Mouse (Mus musculus) urinary bladder, postnatal 25 days (tissue): ENCODE measurements around the gene BC052040.

Source experiments
- DNase-seq: peaks from one replicate; pipeline ENCODE4 v3.0.0; 2022; ENCODE audit warnings: low spot score

The BC052040 gene

DNA sequence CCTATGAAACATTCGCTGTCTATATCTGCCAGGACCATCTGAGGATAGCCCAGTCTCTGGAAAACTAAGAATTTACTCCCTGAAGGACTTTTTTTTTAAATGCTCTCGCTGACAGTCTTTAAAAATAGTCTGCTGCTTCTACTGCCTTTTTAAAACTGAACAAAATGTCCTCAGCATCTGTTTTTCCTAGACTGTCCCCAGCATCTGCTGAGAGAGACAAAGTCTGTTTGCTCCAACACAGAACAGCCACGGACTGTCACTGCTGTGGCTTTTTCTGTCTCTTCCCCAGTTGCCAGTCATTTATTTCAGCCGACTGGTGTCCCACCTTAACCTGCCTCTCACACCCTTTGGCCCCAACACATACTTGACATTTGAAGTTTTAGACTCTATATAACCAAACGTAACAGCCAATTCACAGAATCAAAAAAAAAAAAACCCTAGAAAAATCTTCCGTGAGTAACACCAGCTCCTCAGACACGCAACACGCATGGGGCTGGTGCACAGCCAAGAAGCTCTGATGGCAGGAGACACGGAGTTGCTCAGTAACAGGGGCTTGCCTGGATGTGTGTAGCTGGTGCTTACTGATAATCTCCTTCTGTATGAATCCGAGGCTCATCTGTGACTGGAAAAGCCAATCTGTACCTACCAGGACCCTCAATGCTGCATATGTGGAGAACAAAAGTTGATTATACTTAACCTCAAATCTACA, 188.2 kb downstream of the BC052040 start:
- no peak for DNase-seq

DNA sequence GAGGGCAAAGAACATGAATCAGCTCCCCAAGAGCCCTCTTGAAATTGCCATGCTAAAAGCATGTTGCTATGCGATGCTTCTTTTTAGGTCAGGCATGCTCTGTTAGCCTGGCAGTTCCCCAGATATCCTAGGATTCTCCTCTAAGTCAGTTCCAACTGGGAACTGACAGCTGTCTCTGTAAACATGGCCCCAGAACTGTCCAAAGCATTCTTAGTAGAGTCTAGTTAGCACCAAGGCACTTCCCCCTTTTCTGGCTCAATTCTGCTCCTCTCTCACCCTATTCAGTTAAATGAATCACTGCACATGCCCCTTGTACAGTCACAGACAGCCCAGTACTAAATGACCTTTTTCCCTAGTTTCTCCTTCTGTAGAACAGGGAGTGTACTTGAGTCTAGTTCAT, 191.2 kb downstream of the BC052040 start:
- DNase-seq = no peak

DNA sequence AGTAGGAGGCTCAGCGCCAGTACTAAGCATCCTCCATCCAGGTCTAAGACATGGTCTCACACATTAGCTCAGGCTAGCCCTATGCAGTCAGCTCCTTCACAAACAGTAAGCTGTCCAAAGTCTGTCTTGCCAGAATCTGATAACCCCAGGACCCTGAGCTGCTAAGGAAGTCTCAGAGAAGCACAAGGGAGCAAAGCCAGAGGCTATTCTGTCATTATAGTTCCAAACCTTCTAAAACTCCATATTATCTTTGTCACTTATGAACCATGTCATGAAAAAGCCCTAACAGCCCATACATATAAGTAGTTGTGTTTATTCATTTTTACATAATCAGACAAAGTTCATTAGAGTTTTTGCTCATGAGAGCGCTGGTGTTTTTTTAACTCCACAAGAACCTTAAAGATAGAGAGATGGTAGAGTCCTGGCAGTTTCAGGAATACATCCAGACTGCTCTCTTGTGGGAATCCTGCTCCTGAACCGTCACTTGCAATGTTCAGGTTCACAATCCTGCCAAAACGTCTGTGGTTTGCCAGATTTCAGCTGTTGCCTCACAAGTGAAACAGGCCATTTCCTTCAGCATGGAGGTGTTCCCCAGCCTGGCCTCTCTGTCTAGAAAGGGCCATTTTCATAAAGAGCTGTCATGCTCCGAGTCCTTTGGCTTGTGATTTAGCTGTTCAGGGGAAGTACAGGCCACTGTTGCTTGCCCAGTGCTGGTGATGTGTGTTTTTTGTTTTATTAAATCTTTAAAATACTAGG, 192.8 kb downstream of the BC052040 start:
- DNase-seq = no peak

DNA sequence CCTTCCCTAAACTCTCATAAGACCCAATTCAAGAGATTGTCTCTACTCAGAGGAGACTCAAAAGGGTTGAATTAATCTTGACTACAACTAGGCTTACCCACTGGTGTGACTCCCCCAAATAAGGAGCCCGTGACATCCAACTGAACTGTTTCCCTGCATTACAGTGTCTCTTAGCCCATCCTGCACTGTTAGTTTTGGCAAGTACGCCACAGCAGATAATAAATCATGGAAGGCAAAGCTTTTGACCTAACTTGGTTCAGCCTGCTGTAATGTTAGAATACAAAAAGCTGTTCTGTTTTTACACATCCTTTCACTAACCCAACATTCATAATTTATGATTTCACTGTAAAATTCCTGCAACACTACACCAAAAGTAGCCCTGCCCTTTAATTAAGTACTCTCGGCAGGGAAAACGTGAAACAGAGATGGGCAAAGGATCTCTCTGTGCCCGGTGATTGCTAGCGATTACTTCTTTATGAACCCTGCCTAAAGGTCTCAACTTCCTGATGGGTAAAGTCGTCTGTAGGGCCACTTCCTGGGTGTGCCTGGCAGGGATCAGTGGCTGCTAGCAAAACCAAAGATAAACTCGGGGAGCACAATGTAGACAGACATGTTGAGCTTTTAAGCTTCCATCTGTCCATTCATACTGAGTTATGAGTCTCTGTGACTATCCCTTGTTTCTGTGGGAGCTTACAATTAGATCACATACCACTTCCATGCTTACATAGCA, 194.1 kb downstream of the BC052040 start:
- no peak for DNase-seq

DNA sequence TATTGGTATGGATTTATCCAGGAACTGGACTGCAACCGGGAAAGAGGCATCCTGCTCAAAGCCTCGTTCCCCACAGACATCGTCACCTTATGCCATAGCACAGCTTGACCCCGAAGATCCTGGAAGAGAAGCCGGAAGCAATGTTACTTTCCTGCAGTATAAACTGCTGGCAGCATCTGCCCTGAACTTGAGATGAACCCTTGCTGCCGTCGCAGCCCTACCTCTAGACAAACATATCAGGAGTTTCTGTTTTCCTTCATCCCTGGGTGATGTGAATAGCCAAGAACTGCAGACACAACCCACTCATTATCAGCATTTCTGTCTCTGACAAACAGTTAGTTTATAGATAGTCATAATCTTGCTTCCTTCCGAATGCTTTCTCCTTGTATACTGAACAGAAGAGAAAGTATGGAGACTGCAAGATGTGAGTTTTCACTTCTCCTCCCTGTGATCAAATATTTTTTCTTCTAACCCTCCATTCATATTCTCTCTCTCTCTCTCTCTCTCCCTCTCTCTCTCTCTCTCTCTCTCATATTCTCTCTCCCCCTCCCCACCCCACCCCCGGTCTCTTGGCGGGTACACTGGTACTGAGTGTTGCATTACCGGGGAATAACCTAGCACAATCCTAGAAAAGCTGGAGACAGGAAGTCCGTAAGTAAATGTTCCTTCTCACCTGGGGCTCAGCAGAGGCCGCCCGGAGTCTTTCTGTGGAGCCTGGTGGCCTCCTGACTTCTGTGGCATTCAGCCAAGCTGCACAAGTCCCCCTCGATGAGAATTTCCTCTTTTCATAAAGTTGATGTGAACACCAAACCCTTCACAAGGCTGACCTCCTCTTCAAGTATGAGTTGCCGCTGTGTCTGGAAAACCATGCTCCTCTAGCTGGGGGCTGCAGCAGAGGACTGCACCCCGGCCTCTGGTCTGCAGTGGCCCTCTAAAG, 195.7 kb downstream of the BC052040 start:
- no peak for DNase-seq

DNA sequence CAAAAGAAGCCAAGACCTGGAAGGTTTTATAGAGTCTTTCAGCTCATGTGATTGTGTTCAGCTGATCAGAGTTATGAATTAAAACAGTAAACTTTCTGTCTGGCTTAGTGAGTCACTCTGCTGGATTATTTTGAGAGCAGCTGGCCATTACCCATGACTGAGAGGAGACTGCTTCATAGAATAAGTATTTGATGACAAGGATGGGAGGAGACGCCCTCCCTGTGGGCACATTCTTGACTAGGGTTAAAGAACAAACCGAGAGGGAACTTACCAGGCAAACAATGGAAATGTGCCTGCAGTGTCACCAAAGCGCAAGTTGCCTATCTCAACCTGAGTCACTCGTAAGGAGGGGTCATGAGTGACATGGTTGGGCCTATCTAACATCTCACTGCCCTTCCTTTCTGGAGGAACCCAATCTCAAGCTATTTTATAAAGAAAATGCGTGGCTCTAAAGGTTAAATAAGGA, 199.1 kb downstream of the BC052040 start:
- DNase-seq = no peak

DNA sequence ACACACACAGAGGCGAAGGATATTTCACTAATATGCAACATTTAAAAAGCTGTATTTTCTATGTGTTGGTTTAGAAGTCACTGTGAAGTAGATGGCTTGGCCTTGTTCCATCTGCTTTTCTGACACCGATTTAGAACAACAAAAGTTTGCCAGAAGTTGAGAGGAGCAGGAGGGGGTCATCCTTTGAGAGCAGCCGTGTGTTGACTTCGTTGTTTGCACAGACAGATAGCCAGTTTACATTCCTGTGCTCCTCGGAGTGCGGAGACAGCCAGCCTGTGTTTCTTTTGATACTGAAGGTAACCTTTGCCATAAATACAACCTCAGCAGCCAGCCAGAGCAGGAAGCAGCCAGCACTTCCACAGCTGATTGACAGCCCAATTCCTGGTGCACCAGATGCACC, 204.2 kb downstream of the BC052040 start:
- no peak for DNase-seq

DNA sequence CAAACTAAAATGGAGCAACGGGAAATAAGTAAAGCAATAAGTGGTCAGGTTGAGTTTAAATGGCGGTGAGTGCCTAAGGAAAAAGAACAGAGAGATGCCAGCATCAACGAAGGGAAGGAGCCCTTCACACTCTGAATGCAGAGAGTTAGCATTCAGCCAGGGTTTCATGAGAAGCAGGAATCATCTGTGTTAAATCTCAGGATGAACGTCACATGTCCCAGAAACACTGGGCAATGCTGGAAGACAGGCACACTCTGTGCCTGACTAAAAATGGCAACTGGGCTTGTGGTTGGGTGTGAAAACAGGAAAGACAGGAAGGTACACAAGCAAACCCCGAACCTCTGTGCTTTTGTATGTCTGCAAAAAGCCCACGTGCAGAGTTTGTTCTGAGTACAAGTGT, 217.3 kb downstream of the BC052040 start:
- DNase-seq = no peak

DNA sequence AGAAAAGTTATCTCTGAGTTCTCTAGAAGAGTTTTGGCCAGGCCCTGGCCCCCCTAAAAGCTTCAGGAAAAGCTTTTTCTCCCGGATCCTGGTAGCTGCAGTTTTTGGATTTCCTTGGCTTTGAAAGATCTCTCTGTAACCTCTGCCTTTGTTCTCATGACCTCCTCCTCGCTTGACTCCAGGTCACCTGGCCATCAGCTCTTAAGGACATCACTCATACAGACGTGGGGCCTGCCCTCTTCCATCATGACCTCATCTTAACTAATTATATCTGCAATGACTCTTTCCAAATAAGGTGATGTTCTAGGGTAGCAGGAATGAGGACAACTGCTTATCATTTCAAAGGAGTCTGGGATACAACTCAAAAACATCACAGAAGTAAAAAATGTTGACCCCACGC, 226.9 kb downstream of the BC052040 start:
- DNase-seq = no peak

DNA sequence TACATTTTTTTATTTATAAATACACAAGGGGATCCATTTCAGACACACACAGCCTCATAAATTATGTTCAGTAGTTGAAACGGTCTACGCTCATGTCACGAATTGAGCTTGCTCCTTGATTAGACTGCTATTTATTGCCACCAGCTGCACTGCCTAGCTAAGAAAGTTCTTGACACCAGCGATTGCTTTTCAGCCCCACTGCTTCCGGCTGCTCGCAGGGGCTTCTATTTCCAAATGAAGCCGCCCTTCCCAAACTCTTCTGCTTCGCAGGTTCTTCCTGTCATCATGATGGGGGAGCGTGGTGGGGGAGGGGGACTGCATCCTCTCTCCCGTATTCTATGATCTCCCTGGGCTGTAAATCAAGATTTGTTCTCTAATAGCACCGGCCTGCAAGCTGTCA, 231.8 kb downstream of the BC052040 start:
- no peak for DNase-seq

DNA sequence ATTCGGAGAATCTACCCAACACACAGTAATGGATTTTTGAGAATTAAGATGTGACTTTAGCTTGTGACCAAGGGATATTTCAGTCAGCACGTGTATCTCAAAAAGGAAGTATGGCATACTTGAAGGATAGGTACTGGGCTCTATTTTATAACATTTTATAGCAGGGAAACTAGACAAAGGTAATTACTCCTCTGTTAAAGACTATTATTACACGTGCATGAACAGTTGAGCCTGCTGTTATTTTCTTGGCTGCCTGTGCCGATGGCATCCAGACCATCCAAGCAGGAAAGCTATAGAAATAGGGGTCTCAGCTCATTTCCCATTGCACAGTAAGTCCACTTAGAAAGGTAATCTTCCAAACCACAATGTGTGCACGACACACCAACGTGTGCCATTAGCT, 232.2 kb downstream of the BC052040 start:
- DNase-seq = no peak

DNA sequence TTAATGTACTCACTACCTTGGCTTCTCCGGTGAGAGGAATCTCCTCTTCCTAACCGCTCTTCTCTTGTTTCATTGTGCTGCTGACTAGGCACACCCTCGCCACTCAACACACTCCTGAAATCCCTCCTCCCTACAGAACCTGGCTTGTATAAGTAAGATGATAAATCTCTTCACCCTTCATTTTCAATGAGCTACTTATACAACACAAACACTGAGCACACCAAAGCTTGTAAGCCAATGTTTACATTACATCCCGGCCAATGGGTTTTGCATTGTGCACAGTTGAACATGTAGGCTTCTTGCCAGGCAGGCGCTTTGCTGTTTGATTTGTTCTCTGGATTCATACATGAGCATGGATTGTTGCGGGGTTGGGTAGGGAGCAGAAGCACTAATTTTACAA, 236.4 kb downstream of the BC052040 start:
- no peak for DNase-seq

DNA sequence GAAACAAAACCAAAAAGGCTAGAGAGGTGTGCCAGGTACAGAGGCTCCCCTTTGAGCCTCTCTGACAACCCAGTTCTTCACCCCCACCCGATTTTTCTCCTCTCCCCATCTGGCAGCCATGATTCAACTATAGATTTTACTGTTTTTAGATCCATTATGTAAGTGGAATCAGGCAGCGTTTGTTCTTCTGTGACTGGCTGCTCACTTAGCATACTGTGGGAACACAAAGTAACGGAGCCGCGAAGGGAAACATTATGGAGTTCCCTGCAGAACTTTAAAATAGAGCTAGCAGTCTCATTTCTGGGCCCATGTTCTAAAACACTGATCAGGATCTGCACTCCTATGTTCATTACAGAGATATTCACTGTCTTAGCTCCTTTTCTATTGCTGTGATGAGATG, 240.8 kb downstream of the BC052040 start:
- DNase-seq = no peak
